Comparison of ENCODE assay signal across 8 mouse cellular contexts in the genomic region with DNA sequence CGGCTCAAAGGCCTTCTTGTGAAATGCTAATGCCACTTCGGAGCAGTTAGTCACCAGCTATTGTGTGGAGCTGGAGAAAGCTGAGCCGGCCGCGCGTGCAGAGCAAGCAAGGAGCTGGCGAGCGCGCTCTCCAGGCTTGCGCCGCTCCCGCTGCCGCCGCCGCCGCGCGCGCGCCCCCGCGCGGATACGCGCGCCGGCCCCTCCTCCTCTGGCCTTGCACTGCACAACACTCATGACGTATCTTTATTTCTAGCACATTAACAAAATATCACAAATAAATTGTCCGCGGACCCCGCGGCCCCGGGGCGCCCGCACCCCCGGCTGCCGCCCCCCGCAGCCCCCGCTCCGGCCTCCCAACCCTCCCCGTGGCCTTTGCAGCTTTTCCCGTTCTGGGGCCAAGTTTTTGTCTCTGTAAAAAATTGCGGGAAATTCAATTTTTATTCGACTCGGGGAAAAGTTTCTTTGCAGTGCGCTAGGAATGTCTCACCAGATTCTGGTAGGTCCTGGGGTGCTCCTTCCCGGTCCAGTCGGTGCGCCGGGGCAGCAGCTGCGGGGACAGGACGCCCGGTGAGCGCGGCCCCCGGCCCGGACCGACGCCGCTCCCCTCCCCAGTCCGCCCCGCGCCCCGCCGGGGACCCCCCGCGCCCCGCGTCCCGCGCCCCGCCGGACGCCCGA. TPM values are rescaled to one million over a fixed set of nuclear protein-coding genes. Genes with fewer than 3 reads are reported as not detected.
DNase-seq lines count a peak whose midpoint lies in the region; ATAC-seq and TF ChIP-seq lines count a peak whose summit lies in the region.

No protein-coding gene starts in this region.

- peak; percentile 93 for DNase-seq in gastrocnemius, adult 2 months
- DNase-seq in hindbrain, postnatal 0 days (ENCODE audit: low spot score): peak; percentile 96
- DNase-seq in left cerebral cortex, adult 8-10 months (ENCODE audit: low spot score in 2 of 2): peak; percentile 60 to 89
- DNase-seq in right cerebral cortex, adult 18-20 months: peak; percentile 91
- DNase-seq in urinary bladder, adult 2 months (ENCODE audit: low spot score): peak; percentile 63

- H3K9me3 ChIP-seq in hindbrain, postnatal 0 days (ENCODE audit: low read length): no peaks in the 10 kb centered on the region

- H3K4me1 ChIP-seq in hindbrain, postnatal 0 days (ENCODE audit: insufficient read depth, low read length): no peaks in the 10 kb centered on the region

- H3K4me2 ChIP-seq in hindbrain, postnatal 0 days (ENCODE audit: low read depth, low read length): peak overlapping the region; percentile 57

- peak; percentile 44 for ATAC-seq in activated CD4-positive, CD25-positive, alpha-beta regulatory T cell, adult 4 months
- peak; percentile 53 for ATAC-seq in common myeloid progenitor, adult 5-6 weeks (replicated peaks; ENCODE audit: low read depth, poor library complexity, severe bottlenecking)
- ATAC-seq in hindbrain, postnatal 0 days: peak; percentile 84
- ATAC-seq in megakaryocyte, adult 5-6 weeks (ENCODE audit: poor library complexity, severe bottlenecking): peak; percentile 50

- intact Hi-C loops in gastrocnemius, adult 2 months (cut with DNase I): loop anchor here (2.0 to 10.0 kb wide), 5 partner anchors 28 to 470 kb away; a partner anchor contains a TSS

- H3K9ac ChIP-seq in hindbrain, postnatal 0 days (replicated peaks; ENCODE audit: low read length): peak overlapping the region; percentile 92

- peak overlapping the region; percentile 99 for H3K27ac ChIP-seq in gastrocnemius, adult 2 months
- H3K27ac ChIP-seq in hindbrain, postnatal 0 days: peak overlapping the region; percentile 100

- TF ChIP-seq CTCF in gastrocnemius, adult 2 months (IDR thresholded peaks at IDR 0.05): no peak
- no peak for TF ChIP-seq CTCF in hindbrain, postnatal 0 days (IDR thresholded peaks at IDR 0.05; ENCODE audit: low read depth)

- H3K36me3 ChIP-seq in hindbrain, postnatal 0 days (ENCODE audit: insufficient read depth, low read length): no peaks in the 10 kb centered on the region

- H3K4me3 ChIP-seq in gastrocnemius, adult 2 months: peak overlapping the region; percentile 95
- peak overlapping the region; percentile 96 for H3K4me3 ChIP-seq in hindbrain, postnatal 0 days (ENCODE audit: low read length)

- H3K27me3 ChIP-seq in hindbrain, postnatal 0 days (ENCODE audit: insufficient read depth, low read length): no peaks in the 10 kb centered on the region

- 2% methylated on average over 59 of the region's 75 CpGs for WGBS in hindbrain, postnatal 0 days

RNA-seq across cellular contexts. Expression of a gene that starts 1.0 kb away (rescaled TPM):
- polyA plus RNA-seq in activated CD4-positive, CD25-positive, alpha-beta regulatory T cell, adult 4 months (2017; shearing (Covaris generic)): 10 to 100 TPM; 72.1 to 76.6 TPM
- 170 and 191 TPM in 2 replicates for total RNA-seq in common myeloid progenitor, adult 5-6 weeks (2017)
- 10 to 100 TPM; 30.2 to 32.7 TPM for total RNA-seq in gastrocnemius, adult 2 months (2021)
- 43.7 and 56.9 TPM in 2 replicates for total RNA-seq in hindbrain, postnatal 0 days (2014; rRNA removed)
- polyA plus RNA-seq in hindbrain, postnatal 0 days (2015; fragmentation: Nextera tagmentation; extraction: Ambion mirVana): 49.7 and 51.0 TPM in 2 replicates
- 10 to 100 TPM; 68.8 to 76.1 (median 70.5) TPM for total RNA-seq in left cerebral cortex, adult 8-10 months (2022)
- total RNA-seq in megakaryocyte, adult 5-6 weeks (2015): 79.6 and 80.0 TPM in 2 replicates
- total RNA-seq in megakaryocyte, adult 5-6 weeks (2017): 89.6 and 119 TPM in 2 replicates
- polyA plus RNA-seq in urinary bladder, adult 2 months (2012; rRNA removed): 8.4 and 11.6 TPM in 2 replicates

Comparison
In these comparisons a context has a peak if more than half of its experiments do, and no peak if none do; other contexts are left out.
1. Peak in every context shown above with its lines: DNase-seq, ATAC-seq, H3K4me3 ChIP-seq and H3K27ac ChIP-seq.